21 mouse cellular contexts compared by ENCODE assay signal in genomic region chr17:91161834-91162233, GRCm38 (mm10).
DNase-seq lines count a peak whose midpoint lies in the region; ATAC-seq and TF ChIP-seq lines count a peak whose summit lies in the region.
"Had no signal": no experiment of that assay in that cellular context is flagged by ENCODE, and none has a peak within 500 bp of the region (broad histone marks: within the 10 kb centered on the region; RNA-seq: fewer than 3 reads in every experiment).

No protein-coding gene starts in this region.

- 0 out of 2 replicates have a peak overlapping the region, but pooled peaks have one; percentile 48 for H3K27ac ChIP-seq in hindbrain, embryonic 13.5 days
- H3K27ac ChIP-seq in hindbrain, postnatal 0 days = no peak overlapping the region
- no peak overlapping the region for H3K27ac ChIP-seq in midbrain, embryonic 14.5 days (replicated peaks; ENCODE audit: low read depth, low read length)
- no peak overlapping the region for H3K27ac ChIP-seq in midbrain, embryonic 10.5 days (replicated peaks)
- H3K27ac ChIP-seq in intestine, embryonic 16.5 days (ENCODE audit: low read length) = no peak overlapping the region
- no peak overlapping the region for H3K27ac ChIP-seq in intestine, postnatal 0 days (ENCODE audit: low read depth, low read length)
- H3K27ac ChIP-seq: embryonic facial prominence, embryonic 13.5 days; forebrain, embryonic 13.5 days; heart, embryonic 13.5 days; hindbrain, embryonic 12.5 days had no signal

- H3K4me3 ChIP-seq in hindbrain, embryonic 13.5 days = no peak overlapping the region
- H3K4me3 ChIP-seq in hindbrain, postnatal 0 days (ENCODE audit: low read length) = no peak overlapping the region
- H3K4me3 ChIP-seq in midbrain, embryonic 14.5 days (replicated peaks; ENCODE audit: low read depth, low read length) = no peak overlapping the region
- no peak overlapping the region for H3K4me3 ChIP-seq in midbrain, embryonic 10.5 days
- H3K4me3 ChIP-seq in intestine, embryonic 16.5 days (ENCODE audit: low read length) = no peak overlapping the region
- no peak overlapping the region for H3K4me3 ChIP-seq in intestine, postnatal 0 days (ENCODE audit: low read depth, low read length)
- H3K4me3 ChIP-seq: embryonic facial prominence, embryonic 13.5 days; forebrain, embryonic 13.5 days; heart, embryonic 13.5 days; hindbrain, embryonic 12.5 days had no signal

- no peak for ATAC-seq in hindbrain, embryonic 13.5 days (ENCODE audit: low FRiP score)
- ATAC-seq in hindbrain, postnatal 0 days = no peak
- no peak for ATAC-seq in midbrain, embryonic 14.5 days (ENCODE audit: low FRiP score, low TSS enrichment)
- no peak for ATAC-seq in intestine, embryonic 16.5 days
- ATAC-seq in intestine, postnatal 0 days = no peak
- ATAC-seq: activated CD4-positive, CD25-positive, alpha-beta regulatory T cell, adult 4 months; CD4-positive, CD25-positive, alpha-beta regulatory T cell, adult 4 months; forebrain, embryonic 13.5 days had no signal

- H3K4me2 ChIP-seq in hindbrain, embryonic 13.5 days = no peak overlapping the region
- no peak overlapping the region for H3K4me2 ChIP-seq in hindbrain, postnatal 0 days (ENCODE audit: low read depth, low read length)
- H3K4me2 ChIP-seq in midbrain, embryonic 14.5 days (ENCODE audit: low read length) = no peak overlapping the region
- no peak overlapping the region for H3K4me2 ChIP-seq in intestine, embryonic 16.5 days (ENCODE audit: low read depth, low read length)
- no peak overlapping the region for H3K4me2 ChIP-seq in intestine, postnatal 0 days (replicated peaks; ENCODE audit: low read depth)
- H3K4me2 ChIP-seq: embryonic facial prominence, embryonic 13.5 days; forebrain, embryonic 13.5 days; heart, embryonic 13.5 days; hindbrain, embryonic 12.5 days had no signal

- H3K27me3 ChIP-seq in hindbrain, embryonic 13.5 days = no peaks in the 10 kb centered on the region
- H3K27me3 ChIP-seq in hindbrain, postnatal 0 days (ENCODE audit: insufficient read depth, low read length) = no peaks in the 10 kb centered on the region
- H3K27me3 ChIP-seq in midbrain, embryonic 14.5 days (ENCODE audit: control insufficient read depth, insufficient read depth, low read length) = no peaks in the 10 kb centered on the region
- no peaks in the 10 kb centered on the region for H3K27me3 ChIP-seq in midbrain, embryonic 10.5 days (ENCODE audit: low read depth, poor library complexity, severe bottlenecking)
- H3K27me3 ChIP-seq in intestine, embryonic 16.5 days (replicated peaks; ENCODE audit: control insufficient read depth, insufficient read depth, low read length) = no peaks in the 10 kb centered on the region
- no peaks in the 10 kb centered on the region for H3K27me3 ChIP-seq in intestine, postnatal 0 days (replicated peaks; ENCODE audit: control insufficient read depth, insufficient read depth, low read length)
- H3K27me3 ChIP-seq: embryonic facial prominence, embryonic 13.5 days; forebrain, embryonic 13.5 days; heart, embryonic 13.5 days; hindbrain, embryonic 12.5 days had no signal

- WGBS in hindbrain, embryonic 13.5 days = 55% methylated on average over 2 of the region's 2 CpGs
- WGBS in hindbrain, postnatal 0 days = 66% methylated on average over 2 of the region's 2 CpGs
- WGBS in midbrain, embryonic 14.5 days = 48% methylated on average over 2 of the region's 2 CpGs
- 77% methylated on average over 2 of the region's 2 CpGs for WGBS in midbrain, embryonic 10.5 days
- 80% methylated on average over 2 of the region's 2 CpGs for WGBS in intestine, embryonic 16.5 days
- 77% methylated on average over 2 of the region's 2 CpGs for WGBS in intestine, postnatal 0 days

- no peaks in the 10 kb centered on the region for H3K9me3 ChIP-seq in hindbrain, embryonic 13.5 days
- H3K9me3 ChIP-seq in hindbrain, postnatal 0 days (ENCODE audit: low read length) = no peaks in the 10 kb centered on the region
- H3K9me3 ChIP-seq in midbrain, embryonic 14.5 days (ENCODE audit: control insufficient read depth, low read length) = no peaks in the 10 kb centered on the region
- H3K9me3 ChIP-seq in midbrain, embryonic 10.5 days (replicated peaks) = no peaks in the 10 kb centered on the region
- H3K9me3 ChIP-seq in intestine, embryonic 16.5 days (ENCODE audit: control insufficient read depth, low read length) = no peaks in the 10 kb centered on the region
- H3K9me3 ChIP-seq in intestine, postnatal 0 days (ENCODE audit: control insufficient read depth) = no peaks in the 10 kb centered on the region
- H3K9me3 ChIP-seq: embryonic facial prominence, embryonic 13.5 days; forebrain, embryonic 13.5 days; G1E; heart, embryonic 13.5 days; hindbrain, embryonic 12.5 days had no signal

- H3K36me3 ChIP-seq in hindbrain, embryonic 13.5 days = no peaks in the 10 kb centered on the region
- no peaks in the 10 kb centered on the region for H3K36me3 ChIP-seq in hindbrain, postnatal 0 days (ENCODE audit: insufficient read depth, low read length)
- no peaks in the 10 kb centered on the region for H3K36me3 ChIP-seq in midbrain, embryonic 14.5 days (ENCODE audit: control insufficient read depth, insufficient read depth, low read length)
- H3K36me3 ChIP-seq in midbrain, embryonic 10.5 days = no peaks in the 10 kb centered on the region
- no peaks in the 10 kb centered on the region for H3K36me3 ChIP-seq in intestine, embryonic 16.5 days (ENCODE audit: control insufficient read depth, insufficient read depth, low read length)
- no peaks in the 10 kb centered on the region for H3K36me3 ChIP-seq in intestine, postnatal 0 days (ENCODE audit: control insufficient read depth, insufficient read depth)
- H3K36me3 ChIP-seq: embryonic facial prominence, embryonic 13.5 days; G1E; heart, embryonic 13.5 days; hindbrain, embryonic 12.5 days had no signal

- H3K9ac ChIP-seq in hindbrain, embryonic 13.5 days = no peak overlapping the region
- H3K9ac ChIP-seq in hindbrain, postnatal 0 days (replicated peaks; ENCODE audit: low read length) = no peak overlapping the region
- H3K9ac ChIP-seq in midbrain, embryonic 14.5 days (replicated peaks; ENCODE audit: low read length) = no peak overlapping the region
- H3K9ac ChIP-seq in intestine, embryonic 16.5 days (ENCODE audit: low read depth, low read length) = no peak overlapping the region
- no peak overlapping the region for H3K9ac ChIP-seq in intestine, postnatal 0 days (ENCODE audit: low read depth, low read length)
- H3K9ac ChIP-seq: embryonic facial prominence, embryonic 13.5 days; forebrain, embryonic 13.5 days; heart, embryonic 13.5 days; hindbrain, embryonic 12.5 days had no signal

- TF ChIP-seq CTCF in hindbrain, postnatal 0 days (IDR thresholded peaks at IDR 0.05; ENCODE audit: low read depth) = no peak
- TF ChIP-seq CTCF in intestine, postnatal 0 days (IDR thresholded peaks at IDR 0.05; ENCODE audit: low read depth) = no peak

- DNase-seq in hindbrain, postnatal 0 days (ENCODE audit: low spot score) = no peak
- peak; percentile 14 for DNase-seq in midbrain, embryonic 14.5 days
- no peak for DNase-seq in midbrain, embryonic 10.5 days (ENCODE audit: low spot score)
- peak; percentile 32 for DNase-seq in Muller cell, postnatal 12 days (ENCODE audit: inconsistent ontology term)
- DNase-seq: adrenal gland, postnatal 14 days; cerebellum, adult 18-20 months; cerebellum, adult 9-11 months; cerebellum, postnatal 36 days; gastrocnemius, postnatal 36 days; heart, adult 11 months; heart, postnatal 36 days had no signal

- no peaks in the 10 kb centered on the region for H3K4me1 ChIP-seq in hindbrain, embryonic 13.5 days (replicated peaks)
- no peaks in the 10 kb centered on the region for H3K4me1 ChIP-seq in hindbrain, postnatal 0 days (ENCODE audit: insufficient read depth, low read length)
- H3K4me1 ChIP-seq in midbrain, embryonic 14.5 days (ENCODE audit: control insufficient read depth, insufficient read depth, low read length) = peaks cover 10% of the 10 kb centered on the region; the same call in 1 of the 2 replicates
- peaks cover 3% of the 10 kb centered on the region; the same call in 1 of the 2 replicates for H3K4me1 ChIP-seq in midbrain, embryonic 10.5 days
- no peaks in the 10 kb centered on the region for H3K4me1 ChIP-seq in intestine, embryonic 16.5 days (ENCODE audit: control insufficient read depth, insufficient read depth, low read length)
- H3K4me1 ChIP-seq in intestine, postnatal 0 days (replicated peaks; ENCODE audit: control insufficient read depth, insufficient read depth, low read length) = no peaks in the 10 kb centered on the region
- H3K4me1 ChIP-seq: embryonic facial prominence, embryonic 13.5 days; forebrain, embryonic 13.5 days; heart, embryonic 13.5 days; hindbrain, embryonic 12.5 days had no signal

Comparison
In these comparisons a context has a peak if more than half of its experiments do, and no peak if none do; other contexts are left out.
1. DNase-seq: peak in midbrain, embryonic 14.5 days (single experiment) and Muller cell, postnatal 12 days (single experiment); none in hindbrain, postnatal 0 days (single experiment) and midbrain, embryonic 10.5 days (single experiment).